Mouse (Mus musculus) hindbrain, embryonic 16.5 days (tissue): ENCODE measurements around the gene Hist1h2bl. TPM values are rescaled to one million over a fixed set of nuclear protein-coding genes. Genes with fewer than 3 reads are reported as not detected.
A peak's percentile ranks its signal among the peaks of the same experiment; 100 is the strongest.
"Not testable (repeated sequence)": the region's sequence is repeated elsewhere in the genome, so short reads cannot be mapped to it uniquely, and the experiment has no call there.

Source experiments
- ATAC-seq: fragments of 200-750 bp; cut with Nextera tagmentation; 2 replicates; pipeline ENCODE4 v1.8.0; 2017; ENCODE audit warnings: moderate TSS enrichment, moderate library complexity
- H3K27ac ChIP-seq: fragments of 300-500 bp; sonication (generic); 2 replicates; pipeline ENCODE4 v1.5.1; 2014; ENCODE audit warnings: low read depth, mild to moderate bottlenecking, control low read depth, low read length, moderate library complexity
- H3K27me3 ChIP-seq: fragments of 300-500 bp; sonication (generic); replicated peaks from 2 replicates; pipeline ENCODE4 v1.6.1; 2014; ENCODE audit warnings: low read length; ENCODE audit not compliant: control insufficient read depth, insufficient read depth
- H3K36me3 ChIP-seq: fragments of 300-500 bp; sonication (generic); 2 replicates; pipeline ENCODE4 v1.6.1; 2014; ENCODE audit warnings: mild to moderate bottlenecking, low read length, moderate library complexity, mixed read lengths; ENCODE audit not compliant: control insufficient read depth, insufficient read depth
- H3K4me1 ChIP-seq: fragments of 300-500 bp; sonication (generic); 2 replicates; pipeline ENCODE4 v1.6.1; 2014; ENCODE audit warnings: low read depth, low read length; ENCODE audit not compliant: control insufficient read depth, insufficient read depth
- H3K4me2 ChIP-seq: fragments of 300-500 bp; sonication (generic); 2 replicates; pipeline ENCODE4 v1.6.1; 2014; ENCODE audit warnings: mild to moderate bottlenecking, low read length, control low read depth, moderate library complexity
- H3K4me3 ChIP-seq: fragments of 300-500 bp; sonication (generic); 2 replicates; pipeline ENCODE4 v1.5.1; 2014; ENCODE audit warnings: mild to moderate bottlenecking, low read length, control low read depth, moderate library complexity
- H3K9ac ChIP-seq: fragments of 300-500 bp; sonication (generic); 2 replicates; pipeline ENCODE4 v1.6.1; 2014; ENCODE audit warnings: low read depth, mild to moderate bottlenecking, control low read depth, low read length, moderate library complexity
- H3K9me3 ChIP-seq: fragments of 300-500 bp; sonication (generic); 2 replicates; pipeline ENCODE4 v1.6.1; 2014; ENCODE audit warnings: mild to moderate bottlenecking, low read length, moderate library complexity; ENCODE audit not compliant: control insufficient read depth
- WGBS: fragments of 180-500 bp; shearing (Covaris S2); extraction: QIAGEN DNeasy Blood & Tissue Kit; methylation state at CpG from one replicate; pipeline ENCODE4 v1.1.7; 2014; 5-methylcytosine and 5-hydroxymethylcytosine counted together
- polyA plus RNA-seq: library from polyadenylated mRNA; unstranded; fragments of >200 nt; fragmentation: Nextera tagmentation; extraction: Ambion mirVana; gene quantifications from 2 replicates; pipeline ENCODE4 v1.2.1, GENCODE M21; 2015

The Hist1h2bl gene
- polyA plus RNA-seq, 1 experiment from 2014 or later: not detected

DNA sequence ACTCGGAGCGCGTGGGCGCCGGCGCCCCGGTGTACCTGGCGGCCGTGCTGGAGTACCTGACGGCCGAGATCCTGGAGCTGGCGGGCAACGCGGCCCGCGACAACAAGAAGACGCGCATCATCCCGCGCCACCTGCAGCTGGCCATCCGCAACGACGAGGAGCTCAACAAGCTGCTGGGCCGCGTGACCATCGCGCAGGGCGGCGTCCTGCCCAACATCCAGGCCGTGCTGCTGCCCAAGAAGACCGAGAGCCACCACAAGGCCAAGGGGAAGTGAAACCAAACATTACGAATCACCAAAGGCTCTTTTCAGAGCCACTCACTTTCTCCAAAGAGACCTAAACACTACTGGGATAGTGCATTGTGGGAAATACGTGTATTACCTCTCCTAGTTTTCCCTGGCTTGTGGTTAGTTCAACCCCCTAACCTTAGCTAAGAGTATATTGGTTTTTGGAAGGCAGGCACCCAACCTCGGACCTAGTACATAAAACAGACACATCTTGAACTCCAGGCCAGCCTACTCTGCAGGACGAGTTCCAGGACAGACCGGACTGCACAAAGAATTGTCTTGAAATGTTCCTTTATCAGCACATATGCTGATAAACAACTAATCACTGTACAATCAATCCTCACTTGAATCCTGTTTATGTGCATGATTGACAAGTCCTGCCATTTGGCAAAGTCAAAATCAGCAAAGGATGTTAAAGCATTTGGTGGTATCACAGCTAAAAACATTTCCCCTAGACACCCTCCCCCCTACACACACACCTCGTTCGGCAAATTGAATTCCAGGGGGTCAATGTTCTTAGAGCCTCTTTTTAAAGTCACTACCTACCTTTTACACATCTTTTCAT lies 823 bp upstream of the Hist1h2bl start:
- H3K9ac ChIP-seq: peak overlapping the region; percentile 63
- not testable (repeated sequence) for H3K36me3 ChIP-seq, ATAC-seq, H3K9me3 ChIP-seq, H3K27me3 ChIP-seq
- peaks cover 28% of the 10 kb centered on the region for H3K4me1 ChIP-seq
- WGBS: 0% methylated on average over 9 of the region's 38 CpGs
- peak overlapping the region; percentile 94 for H3K4me2 ChIP-seq
- H3K4me3 ChIP-seq: peak overlapping the region; percentile 45
- H3K27ac ChIP-seq: peak overlapping the region; percentile 88

DNA sequence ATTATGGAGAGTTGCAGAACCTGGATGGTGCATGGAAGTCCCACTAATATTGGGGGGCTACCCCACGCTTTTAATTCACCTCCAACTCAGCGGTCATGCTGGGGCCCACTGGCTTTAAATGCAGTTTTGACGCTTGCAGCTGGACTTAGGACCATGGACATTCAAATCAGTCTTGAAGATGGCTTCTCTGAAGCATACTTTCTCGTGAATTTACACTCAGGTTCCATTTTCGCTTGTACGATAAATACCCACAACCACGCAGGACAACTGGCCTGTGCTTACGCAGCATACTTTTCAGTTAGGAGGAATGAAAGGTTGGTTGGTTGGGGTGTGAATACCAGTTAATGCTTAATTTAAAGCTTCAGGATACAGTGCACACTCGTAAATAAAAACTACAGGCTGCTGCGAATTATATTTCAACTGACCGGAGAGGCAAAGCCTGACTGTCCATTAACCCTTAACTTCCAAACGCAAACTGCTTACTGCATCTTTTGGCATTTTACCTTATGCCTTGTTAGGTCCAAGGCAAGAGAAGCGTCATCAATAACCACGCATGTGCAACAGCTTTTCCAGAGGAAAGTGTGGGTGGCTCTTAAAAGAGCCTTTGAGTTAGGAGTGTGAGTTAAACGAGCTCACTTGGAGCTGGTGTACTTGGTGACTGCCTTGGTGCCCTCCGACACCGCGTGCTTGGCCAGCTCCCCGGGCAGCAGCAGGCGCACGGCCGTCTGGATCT lies 646 bp downstream of the Hist1h2bl start:
- peaks cover 24% of the 10 kb centered on the region for H3K4me1 ChIP-seq
- H3K4me2 ChIP-seq: peak overlapping the region; percentile 94
- H3K9ac ChIP-seq: peak overlapping the region; percentile 28
- H3K36me3 ChIP-seq: no peaks in the 10 kb centered on the region
- H3K4me3 ChIP-seq: peak overlapping the region; percentile 45
- no peak for ATAC-seq
- peak overlapping the region; percentile 48; the same call in 1 of the 2 replicates for H3K27ac ChIP-seq
- WGBS: under 1% methylated on average over 19 of the region's 22 CpGs
- H3K9me3 ChIP-seq: no peaks in the 10 kb centered on the region
- H3K27me3 ChIP-seq: no peaks in the 10 kb centered on the region

DNA sequence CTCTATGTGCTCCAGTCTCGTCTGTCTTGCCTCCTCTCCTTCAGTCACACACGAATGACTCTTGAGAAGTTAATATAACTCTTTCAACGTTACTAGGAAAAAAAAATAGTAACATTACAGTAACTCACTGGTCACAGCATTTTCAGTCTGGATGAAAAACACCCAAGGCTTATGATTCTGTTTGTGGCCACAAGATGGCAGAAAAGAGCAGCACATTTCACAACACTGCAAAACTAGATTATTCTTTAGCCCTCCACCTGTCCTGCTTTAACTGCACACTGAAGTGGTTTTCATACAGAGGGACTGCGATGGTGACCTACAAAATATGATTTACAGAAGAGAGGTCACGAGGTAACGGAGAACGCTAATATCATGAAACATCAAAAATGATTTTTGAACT lies 1.2 kb downstream of the Hist1h2bl start:
- Histone ChIP-seq H3K27ac (no peak overlapping the region), H3K9ac (peak overlapping the region; percentile 28)
- ATAC-seq: no peak

DNA sequence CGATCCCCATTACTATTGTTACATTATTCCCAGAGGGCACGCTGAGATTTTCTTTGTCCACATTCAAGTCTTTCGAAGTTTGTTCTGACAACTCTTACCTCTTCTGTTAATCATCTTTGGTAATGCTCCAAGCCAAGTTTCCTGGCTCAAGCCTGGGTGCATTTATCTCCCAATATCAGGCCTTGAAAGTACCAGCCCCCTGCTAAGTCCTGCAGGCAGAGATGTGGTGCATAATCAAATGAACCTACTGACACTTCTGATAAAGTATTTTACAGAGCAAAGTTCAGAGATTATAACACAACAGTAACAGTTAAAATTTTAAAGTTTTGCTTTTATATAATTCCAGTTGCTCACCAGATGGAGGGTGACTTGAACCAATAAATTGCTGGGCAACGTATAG lies 4.2 kb downstream of the Hist1h2bl start:
- no peak overlapping the region for H3K9ac ChIP-seq
- peaks cover 8% of the 10 kb centered on the region for H3K4me1 ChIP-seq

More for the DNA sequence above, 1.2 kb downstream of the Hist1h2bl start:
- H3K27me3 ChIP-seq: no peaks in the 10 kb centered on the region
- H3K4me2 ChIP-seq: peak overlapping the region; percentile 94
- peak overlapping the region; percentile 45 for H3K4me3 ChIP-seq
- under 1% methylated on average over 7 of the region's 7 CpGs for WGBS
- H3K9me3 ChIP-seq: no peaks in the 10 kb centered on the region
- peaks cover 24% of the 10 kb centered on the region for H3K4me1 ChIP-seq
- no peaks in the 10 kb centered on the region for H3K36me3 ChIP-seq

DNA sequence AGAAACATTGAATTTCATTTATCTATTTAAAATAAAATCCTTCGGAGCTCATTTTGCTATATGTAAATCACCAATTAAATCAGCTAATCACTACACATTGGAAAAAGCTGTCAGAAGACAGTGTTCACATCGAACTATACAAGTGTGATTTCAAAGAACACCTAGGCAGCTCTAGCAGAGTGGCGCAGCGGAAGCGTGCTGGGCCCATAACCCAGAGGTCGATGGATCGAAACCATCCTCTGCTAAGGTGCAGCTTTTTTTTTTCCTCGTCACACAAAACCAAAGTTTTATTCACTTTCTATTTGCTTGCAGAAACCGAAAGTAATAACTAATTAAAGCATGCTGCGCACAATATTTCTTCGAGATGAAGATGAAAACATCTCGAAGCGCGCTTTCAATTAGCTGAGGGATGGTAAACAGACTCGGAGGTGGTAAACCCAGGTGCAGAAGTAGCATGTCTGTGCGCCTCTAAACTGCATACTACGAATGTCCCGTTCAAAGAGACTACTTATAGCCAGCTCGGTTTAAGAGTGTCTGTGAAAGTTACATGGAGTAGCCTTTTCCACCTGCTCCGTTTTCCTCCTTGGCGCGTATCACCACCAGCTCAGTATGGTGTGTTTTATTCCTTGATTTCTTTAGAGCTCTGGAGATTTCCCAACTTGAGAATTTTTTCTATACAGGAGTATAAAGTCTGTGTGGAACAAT lies 5.0 kb downstream of the Hist1h2bl start:
- Histone ChIP-seq H3K27me3 (no peaks in the 10 kb centered on the region), H3K36me3 (no peaks in the 10 kb centered on the region), H3K4me2 (peak overlapping the region; percentile 79), H3K27ac (no peak overlapping the region), H3K9me3 (no peaks in the 10 kb centered on the region), H3K4me1 (peaks cover 8% of the 10 kb centered on the region), H3K4me3 (peak overlapping the region; percentile 71), H3K9ac (peak overlapping the region; percentile 57)
- WGBS: 2% methylated on average over 22 of the region's 22 CpGs
- ATAC-seq: peak; percentile 90

More for the DNA sequence above, 4.2 kb downstream of the Hist1h2bl start:
- peak overlapping the region; percentile 79 for H3K4me2 ChIP-seq
- no peak for ATAC-seq
- WGBS: 26% methylated on average over 4 of the region's 4 CpGs
- no peak overlapping the region for H3K27ac ChIP-seq
- peak overlapping the region; percentile 71 for H3K4me3 ChIP-seq
- H3K9me3 ChIP-seq: no peaks in the 10 kb centered on the region
- no peaks in the 10 kb centered on the region for H3K27me3 ChIP-seq
- H3K36me3 ChIP-seq: no peaks in the 10 kb centered on the region

DNA sequence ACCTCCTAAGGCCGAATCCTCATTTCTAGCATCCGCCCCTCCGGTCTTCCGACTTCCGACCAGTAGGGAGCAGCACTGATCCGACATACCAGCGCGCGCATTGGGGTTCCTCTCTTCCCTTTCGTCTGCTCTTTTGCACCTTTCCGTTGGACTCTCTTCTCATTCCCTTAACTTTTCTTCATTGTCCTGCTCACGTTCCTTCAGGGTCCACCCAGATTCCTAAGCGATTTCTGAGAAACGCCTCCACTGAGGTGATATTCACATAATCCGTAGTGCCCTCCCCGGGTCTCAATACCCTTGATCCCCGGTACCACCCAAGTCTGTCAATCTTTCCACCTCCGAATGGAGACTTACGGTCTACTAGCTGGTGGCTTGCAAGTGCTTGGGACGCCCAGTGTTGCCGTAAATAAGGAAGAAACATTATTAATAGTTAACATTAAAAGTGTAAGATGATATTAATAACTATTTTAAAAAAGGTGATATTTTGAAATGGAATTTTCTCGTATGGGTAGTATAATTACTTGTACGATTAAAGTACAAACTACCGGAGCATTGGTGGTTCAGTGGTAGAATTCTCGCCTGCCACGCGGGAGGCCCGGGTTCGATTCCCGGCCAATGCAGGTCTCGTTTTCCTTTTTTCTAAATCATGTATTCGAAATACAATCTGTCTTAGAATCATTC lies 5.8 kb downstream of the Hist1h2bl start:
- peak; percentile 88 for ATAC-seq
- H3K9ac ChIP-seq: peak overlapping the region; percentile 68
- WGBS: under 1% methylated on average over 32 of the region's 32 CpGs
- H3K36me3 ChIP-seq: no peaks in the 10 kb centered on the region
- H3K27me3 ChIP-seq: no peaks in the 10 kb centered on the region
- peak overlapping the region; percentile 83 for H3K27ac ChIP-seq
- peak overlapping the region; percentile 47 for H3K4me2 ChIP-seq
- peaks cover 4% of the 10 kb centered on the region for H3K4me1 ChIP-seq
- H3K4me3 ChIP-seq: peak overlapping the region; percentile 71
- no peaks in the 10 kb centered on the region for H3K9me3 ChIP-seq

DNA sequence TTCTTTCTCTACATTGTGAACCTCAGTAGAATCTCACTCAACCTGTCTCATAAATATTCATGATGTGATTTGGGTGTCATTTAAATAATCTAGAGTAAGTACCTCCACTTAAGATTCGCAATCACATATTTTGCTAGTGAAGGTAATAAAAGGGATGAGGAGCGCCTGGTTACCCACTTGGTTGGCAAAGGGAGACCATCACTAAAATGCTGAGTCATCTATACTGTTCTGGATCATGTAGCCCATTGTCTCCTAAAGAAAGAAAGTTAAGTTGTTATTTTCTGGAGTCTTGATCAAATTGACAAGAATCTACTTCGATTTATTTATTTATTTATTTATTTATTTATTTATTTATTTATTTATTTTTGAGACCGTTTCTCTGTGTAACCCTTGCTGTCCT lies 9.3 kb downstream of the Hist1h2bl start:
- H3K9ac ChIP-seq: no peak overlapping the region
- H3K4me2 ChIP-seq: no peak overlapping the region
- 74% methylated on average over 4 of the region's 4 CpGs for WGBS
- no peak for ATAC-seq
- no peaks in the 10 kb centered on the region for H3K27me3 ChIP-seq
- H3K4me3 ChIP-seq: no peak overlapping the region
- H3K36me3 ChIP-seq: no peaks in the 10 kb centered on the region
- no peaks in the 10 kb centered on the region for H3K9me3 ChIP-seq
- H3K27ac ChIP-seq: no peak overlapping the region
- no peaks in the 10 kb centered on the region; the same call in 1 of the 2 replicates for H3K4me1 ChIP-seq

DNA sequence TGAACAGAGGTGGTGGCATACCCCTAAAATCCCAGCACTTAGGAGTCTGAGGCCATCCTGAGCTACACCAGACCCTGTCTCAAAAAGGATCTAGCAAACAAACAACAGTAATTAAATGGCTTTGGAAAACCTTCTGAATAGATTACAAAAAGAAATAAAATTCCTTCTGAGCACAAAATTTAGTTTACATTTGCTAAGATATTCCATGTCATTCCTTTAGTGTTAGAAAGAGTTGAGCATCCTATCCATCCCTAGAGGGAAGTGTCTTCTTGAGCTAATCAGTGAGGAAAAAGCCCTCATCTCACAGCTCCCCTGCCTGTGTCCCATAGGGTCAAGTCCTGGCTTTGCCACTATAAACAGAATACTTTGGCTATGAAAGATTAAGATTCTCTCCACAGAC lies 18.1 kb downstream of the Hist1h2bl start, which contains the start of gene Olfr1359:
Gene Olfr1359, plus strand, starts transcription at position 301 of the 400 bp plus-strand sequence.
- no peak within 1 kb of the TSS for H3K4me2 ChIP-seq
- no peak within 1 kb of the TSS for H3K27ac ChIP-seq
- H3K4me3 ChIP-seq: no peak within 1 kb of the TSS
- no peak within 1 kb of the TSS for H3K9ac ChIP-seq
- no peaks in the 10 kb centered on the region for H3K9me3 ChIP-seq
- no peaks in the 10 kb centered on the region for H3K4me1 ChIP-seq
- no peaks in the 10 kb centered on the region for H3K27me3 ChIP-seq
- no peak for ATAC-seq
- no peaks in the 10 kb centered on the region for H3K36me3 ChIP-seq
